Mouse (Mus musculus) liver, postnatal 0 days (tissue): ENCODE data around the gene Vamp1.

Source experiments
- CTCF ChIP-seq: sonication (generic); IDR thresholded peaks from 2 replicates; pipeline ENCODE4 v1.5.1; 2016; ENCODE audit warnings: antibody characterized with exemption, low read depth
- EP300 ChIP-seq: IDR thresholded peaks from 2 replicates; pipeline ENCODE4 v1.6.1; 2016; ENCODE audit warnings: antibody characterized with exemption, low read depth, mild to moderate bottlenecking

DNA sequence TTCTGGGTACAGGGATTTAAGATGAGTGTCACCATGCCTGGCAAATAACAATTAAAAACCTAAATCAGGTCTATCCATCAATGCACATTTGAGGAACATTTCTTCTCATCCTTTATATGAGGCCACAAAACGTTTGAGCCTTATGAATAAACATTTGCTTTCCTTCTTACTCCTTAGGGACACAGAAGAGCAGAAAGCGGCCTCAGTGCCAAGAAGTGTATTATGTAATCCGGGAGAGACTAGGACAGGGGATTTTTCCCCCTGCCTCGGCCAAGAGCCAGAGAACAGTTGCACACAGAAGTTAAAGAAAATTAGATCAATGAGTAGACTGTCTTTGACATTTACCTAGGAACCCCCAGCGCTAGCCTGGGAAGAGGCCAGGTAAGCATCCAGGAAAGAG lies 33.2 kb upstream of the Vamp1 start:
- TF ChIP-seq CTCF (no peak), EP300 (no peak)
